Comparison of ENCODE assay signal across 9 mouse cellular contexts in the genomic region with DNA sequence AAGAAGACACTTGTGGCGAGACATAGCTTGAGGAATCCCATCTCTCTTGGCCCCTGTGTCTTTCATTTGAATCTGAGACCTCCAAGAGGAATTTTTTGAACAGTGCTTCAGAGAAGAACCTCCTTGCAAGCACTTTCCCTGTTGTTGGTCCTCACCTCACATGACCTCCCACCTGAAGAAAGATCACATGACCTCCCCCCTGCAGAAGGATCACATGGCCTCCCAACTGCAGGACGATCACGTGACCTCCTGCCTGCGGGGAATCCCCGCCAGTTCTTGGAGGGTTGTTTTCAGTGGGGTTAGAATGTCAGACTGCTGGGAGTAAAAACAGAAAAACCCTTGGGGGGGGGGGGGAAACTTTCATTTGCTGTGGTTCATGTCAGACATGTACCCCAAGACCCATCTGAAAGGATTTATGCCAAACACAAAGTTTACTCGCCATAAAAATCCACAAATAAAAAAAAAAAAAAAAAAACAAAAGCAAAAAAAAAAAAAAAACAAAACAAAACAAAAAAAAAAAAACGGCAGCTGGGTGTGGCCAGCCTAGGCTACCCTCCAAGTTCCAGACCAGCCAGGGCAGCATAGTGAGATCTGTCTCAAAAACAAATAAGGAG.
DNase-seq lines count a peak whose midpoint lies in the region; ATAC-seq and TF ChIP-seq lines count a peak whose summit lies in the region.
"Had no signal": no experiment of that assay in that cellular context is flagged by ENCODE, and none has a peak within 500 bp of the region (broad histone marks: within the 10 kb centered on the region; RNA-seq: fewer than 3 reads in every experiment).

No protein-coding gene starts in this region.

- H3K27ac ChIP-seq in CH12.LX (ENCODE audit: insufficient read depth, low read depth) = no peak overlapping the region
- H3K27ac ChIP-seq in hindbrain, embryonic 14.5 days = peak overlapping the region; percentile 55
- no peak overlapping the region for H3K27ac ChIP-seq in liver, embryonic 11.5 days (ENCODE audit: low read depth, low read length)
- H3K27ac ChIP-seq: lung, embryonic 15.5 days had no signal

- intact Hi-C loops in gastrocnemius, postnatal 14 days (cut with DNase I; ENCODE audit: low total_unique reads) = no loop called here

- peak overlapping the region; percentile 76 for H3K4me2 ChIP-seq in CH12.LX (ENCODE audit: insufficient read depth, low read depth, poor library complexity, severe bottlenecking)
- no peak overlapping the region for H3K4me2 ChIP-seq in hindbrain, embryonic 14.5 days (replicated peaks)
- H3K4me2 ChIP-seq in liver, embryonic 11.5 days = no peak overlapping the region
- H3K4me2 ChIP-seq: lung, embryonic 15.5 days had no signal

- in situ Hi-C loops in CH12.LX (cut with MboI; ENCODE audit: low pct_ligation_motif_present, low pct_unique_long_range_greater_than_20kb, low sequenced_read_pairs) = no loop called here

- H3K4me1 ChIP-seq in CH12.LX (ENCODE audit: control insufficient read depth in 1 of 2, insufficient read depth in 2 of 2) = peaks cover 3 to 21% of the 10 kb centered on the region in 2 experiments
- H3K4me1 ChIP-seq in hindbrain, embryonic 14.5 days (replicated peaks; ENCODE audit: control insufficient read depth, insufficient read depth, low read length) = peaks cover 9% of the 10 kb centered on the region
- H3K4me1 ChIP-seq in liver, embryonic 11.5 days (replicated peaks; ENCODE audit: control insufficient read depth, insufficient read depth, low read length) = no peaks in the 10 kb centered on the region

- no peaks in the 10 kb centered on the region for H3K9me3 ChIP-seq in CH12.LX (replicated peaks; ENCODE audit: low read length)
- no peaks in the 10 kb centered on the region for H3K9me3 ChIP-seq in hindbrain, embryonic 14.5 days (ENCODE audit: control insufficient read depth, low read length)
- no peaks in the 10 kb centered on the region for H3K9me3 ChIP-seq in liver, embryonic 11.5 days (ENCODE audit: control insufficient read depth, low read length)
- H3K9me3 ChIP-seq: lung, embryonic 15.5 days had no signal

- H3K27me3 ChIP-seq in CH12.LX (replicated peaks) = no peaks in the 10 kb centered on the region
- no peaks in the 10 kb centered on the region for H3K27me3 ChIP-seq in hindbrain, embryonic 14.5 days (ENCODE audit: control insufficient read depth, insufficient read depth, low read length)
- H3K27me3 ChIP-seq in liver, embryonic 11.5 days (replicated peaks; ENCODE audit: control insufficient read depth, insufficient read depth, low read length) = no peaks in the 10 kb centered on the region
- H3K27me3 ChIP-seq: lung, embryonic 15.5 days had no signal

- no peak for TF ChIP-seq CTCF in CH12.LX (conservative IDR thresholded peaks at IDR 0.05 in 1 of 2, IDR thresholded peaks at IDR 0.05 in 1 of 2; ENCODE audit: low read depth in 2 of 2, low read length in 2 of 2)

- H3K79me2 ChIP-seq in CH12.LX (replicated peaks; ENCODE audit: control insufficient read depth, extremely low read depth, insufficient read depth, poor library complexity, severe bottlenecking) = no peaks in the 10 kb centered on the region

- no peak for TF ChIP-seq POLR2A in CH12.LX (IDR thresholded peaks at IDR 0.05; ENCODE audit: low read depth, low read length)

- no peaks in the 10 kb centered on the region for H3K36me3 ChIP-seq in CH12.LX (replicated peaks in 1 of 2; ENCODE audit: control insufficient read depth in 1 of 2, insufficient read depth in 1 of 2, low read length in 1 of 2)
- H3K36me3 ChIP-seq in hindbrain, embryonic 14.5 days (replicated peaks; ENCODE audit: control insufficient read depth, insufficient read depth) = no peaks in the 10 kb centered on the region
- H3K36me3 ChIP-seq in liver, embryonic 11.5 days (ENCODE audit: control insufficient read depth, insufficient read depth, low read length) = no peaks in the 10 kb centered on the region
- H3K36me3 ChIP-seq: lung, embryonic 15.5 days had no signal

- peak; percentile 23 to 32 for DNase-seq in B cell, adult 2 months
- peak; percentile 93 for DNase-seq in CH12.LX (ENCODE audit: extremely low read depth)
- no peak for DNase-seq in hindbrain, embryonic 14.5 days (ENCODE audit: low spot score)
- DNase-seq in lung, postnatal 14 days = peak; percentile 5
- peak; percentile 31 for DNase-seq in thymus, postnatal 4 days
- no peak for DNase-seq in liver, embryonic 11.5 days (ENCODE audit: low spot score)
- DNase-seq in gastrocnemius, postnatal 14 days = no peak

- no peak for TF ChIP-seq RAD21 in CH12.LX (IDR thresholded peaks at IDR 0.05; ENCODE audit: low read depth, low read length)

- peak; percentile 50 for TF ChIP-seq EP300 in CH12.LX (IDR thresholded peaks at IDR 0.05; ENCODE audit: low read length)

- no peak overlapping the region for H3K4me3 ChIP-seq in CH12.LX (replicated peaks in 1 of 3; ENCODE audit: low read depth in 2 of 3, low read length in 2 of 3, poor library complexity in 1 of 3)
- no peak overlapping the region for H3K4me3 ChIP-seq in hindbrain, embryonic 14.5 days (replicated peaks; ENCODE audit: low read length)
- no peak overlapping the region for H3K4me3 ChIP-seq in liver, embryonic 11.5 days (ENCODE audit: low read depth, low read length)
- H3K4me3 ChIP-seq: erythroblast, embryonic 14.5 days; lung, embryonic 15.5 days had no signal

- ATAC-seq in hindbrain, embryonic 14.5 days (ENCODE audit: low FRiP score) = no peak
- no peak for ATAC-seq in liver, embryonic 11.5 days (replicated peaks; ENCODE audit: low FRiP score)

- dilution Hi-C loops in CH12.LX (cut with MboI; ENCODE audit: extremely low pct_ligation_motif_present, extremely low pct_unique_long_range_greater_than_20kb, low sequenced_read_pairs) = no loop called here

- H3K9ac ChIP-seq in CH12.LX (ENCODE audit: insufficient read depth, low read depth) = no peak overlapping the region
- no peak overlapping the region for H3K9ac ChIP-seq in hindbrain, embryonic 14.5 days
- H3K9ac ChIP-seq in liver, embryonic 11.5 days (ENCODE audit: low read depth, low read length) = no peak overlapping the region
- H3K9ac ChIP-seq: lung, embryonic 15.5 days had no signal

- WGBS in hindbrain, embryonic 14.5 days = 14% methylated on average over 7 of the region's 7 CpGs
- 44% methylated on average over 7 of the region's 7 CpGs for WGBS in liver, embryonic 11.5 days

TF ChIP-seq in CH12.LX, 34 proteins besides CTCF, POLR2A, EP300 and RAD21 (continues in another document):
- 0 out of 2 replicates have a peak, but pooled peaks have one; percentile 32 for TF ChIP-seq ELF1 (IDR thresholded peaks at IDR 0.05; ENCODE audit: low read depth, low read length)
- no peak for TF ChIP-seq ZKSCAN1 (IDR thresholded peaks at IDR 0.05; ENCODE audit: borderline replicate concordance, low read depth, low read length)
- TF ChIP-seq MXI1 (IDR thresholded peaks at IDR 0.05; ENCODE audit: low read depth, low read length) = peak; percentile 28; the same call in 1 of the 2 replicates
- peak; percentile 58; the same call in 1 of the 2 replicates for TF ChIP-seq MAZ (IDR thresholded peaks at IDR 0.05; ENCODE audit: low read depth, low read length)
- TF ChIP-seq RCOR1 (conservative IDR thresholded peaks at IDR 0.05; ENCODE audit: low read depth, low read length) = no peak; the same call in 1 of the 2 replicates
- TF ChIP-seq SIN3A (IDR thresholded peaks at IDR 0.05; ENCODE audit: low read length) = peak; percentile 96
- peak; percentile 100 for TF ChIP-seq USF2 (conservative IDR thresholded peaks at IDR 0.05; ENCODE audit: low read depth, low read length)
- TF ChIP-seq CHD2 (IDR thresholded peaks at IDR 0.05; ENCODE audit: low read length) = 0 out of 2 replicates have a peak, but pooled peaks have one; percentile 16
- TF ChIP-seq JUN (IDR thresholded peaks at IDR 0.05; ENCODE audit: insufficient read depth, low read depth, low read length) = no peak
- no peak for TF ChIP-seq GABPA (IDR thresholded peaks at IDR 0.05; ENCODE audit: insufficient replicate concordance, low read depth, low read length)
- TF ChIP-seq NRF1 (IDR thresholded peaks at IDR 0.05; ENCODE audit: low read depth, low read length) = 0 out of 2 replicates have a peak, but pooled peaks have one; percentile 17
- TF ChIP-seq POLR2AphosphoS2 (IDR thresholded peaks at IDR 0.05; ENCODE audit: low read depth, low read length) = no peak
- peak; percentile 99 for TF ChIP-seq USF1 (IDR thresholded peaks at IDR 0.05; ENCODE audit: low read depth, low read length)
- 0 out of 2 replicates have a peak, but pooled peaks have one; percentile 43 for TF ChIP-seq TCF12 (IDR thresholded peaks at IDR 0.05; ENCODE audit: low read depth, low read length)
- no peak for TF ChIP-seq SMC3 (IDR thresholded peaks at IDR 0.05; ENCODE audit: low read depth, low read length)
- TF ChIP-seq IRF4 (IDR thresholded peaks at IDR 0.05; ENCODE audit: low read depth, low read length) = peak; percentile 69
- no peak for TF ChIP-seq E2F4 (IDR thresholded peaks at IDR 0.05; ENCODE audit: insufficient replicate concordance, low read depth, low read length)
- no peak for TF ChIP-seq KAT2A (IDR thresholded peaks at IDR 0.05; ENCODE audit: insufficient replicate concordance, low read length)
- TF ChIP-seq MEF2A (IDR thresholded peaks at IDR 0.05; ENCODE audit: borderline replicate concordance, low read depth, low read length) = peak; percentile 73; the same call in 1 of the 2 replicates
- peak; percentile 99 for TF ChIP-seq MAX (IDR thresholded peaks at IDR 0.05; ENCODE audit: low read length)
- peak; percentile 75 for TF ChIP-seq HCFC1 (IDR thresholded peaks at IDR 0.05; ENCODE audit: low read depth, low read length)
- TF ChIP-seq MYC (IDR thresholded peaks at IDR 0.05; ENCODE audit: low read depth, low read length) = peak; percentile 59; the same call in 1 of the 2 replicates
- no peak for TF ChIP-seq TBP (conservative IDR thresholded peaks at IDR 0.05; ENCODE audit: low read depth, low read length)
- TF ChIP-seq ZC3H11A (IDR thresholded peaks at IDR 0.05; ENCODE audit: low read depth, low read length) = no peak
- TF ChIP-seq CHD1 (IDR thresholded peaks at IDR 0.05; ENCODE audit: low read depth, low read length) = peak; percentile 68; the same call in 1 of the 2 replicates
- no peak for TF ChIP-seq JUND (conservative IDR thresholded peaks at IDR 0.05; ENCODE audit: low read depth, low read length)
- peak; percentile 97 for TF ChIP-seq BHLHE40 (IDR thresholded peaks at IDR 0.05; ENCODE audit: low read depth, low read length)
- TF ChIP-seq UBTF (IDR thresholded peaks at IDR 0.05; ENCODE audit: low read depth, low read length) = no peak
- TF ChIP-seq MAFK (IDR thresholded peaks at IDR 0.05; ENCODE audit: insufficient replicate concordance, low read length) = no peak
- peak; percentile 41; the same call in 1 of the 2 replicates for TF ChIP-seq NELFE (IDR thresholded peaks at IDR 0.05; ENCODE audit: low read depth, low read length)
- peak; percentile 81 for TF ChIP-seq ETS1 (conservative IDR thresholded peaks at IDR 0.05; ENCODE audit: low read depth, low read length)
- TF ChIP-seq PAX5 (IDR thresholded peaks at IDR 0.05; ENCODE audit: low read length) = no peak

Comparison
In these comparisons a context has a peak if more than half of its experiments do, and no peak if none do; other contexts are left out.
1. DNase-seq: peak in B cell, adult 2 months (2 of 2), CH12.LX (single experiment), lung, postnatal 14 days (single experiment) and thymus, postnatal 4 days (single experiment); none in hindbrain, embryonic 14.5 days (single experiment), liver, embryonic 11.5 days (single experiment) and gastrocnemius, postnatal 14 days (single experiment).